Mouse (Mus musculus) ES-Bruce4 (cell line): Measurements from ENCODE around the gene Dnajc11.

Source experiments
- CTCF ChIP-seq: IDR thresholded peaks from one replicate; pipeline ENCODE4 v1.8.1; 2011; ENCODE audit warnings: low read depth, low read length
- EP300 ChIP-seq: IDR thresholded peaks from 2 replicates; pipeline ENCODE4 v1.6.1; 2011; ENCODE audit warnings: low read depth, low read length; ENCODE audit not compliant: insufficient read depth

GRCm38 (mm10) chr4:151916271-151916670, 17.2 kb upstream of the Dnajc11 start:
- TF ChIP-seq CTCF = no peak
- no peak for TF ChIP-seq EP300
